Mouse (Mus musculus) monocyte, adult 2 months (primary cell): ENCODE results near the gene 1600002K03Rik.

ENCODE experiments used
- DNase-seq, 2 experiments: peaks; one replicate each; pipeline ENCODE4 v3.0.0; 2022; ENCODE audit warnings: low spot score in 2 of 2, low read depth in 1 of 2

1600002K03Rik gene

DNA sequence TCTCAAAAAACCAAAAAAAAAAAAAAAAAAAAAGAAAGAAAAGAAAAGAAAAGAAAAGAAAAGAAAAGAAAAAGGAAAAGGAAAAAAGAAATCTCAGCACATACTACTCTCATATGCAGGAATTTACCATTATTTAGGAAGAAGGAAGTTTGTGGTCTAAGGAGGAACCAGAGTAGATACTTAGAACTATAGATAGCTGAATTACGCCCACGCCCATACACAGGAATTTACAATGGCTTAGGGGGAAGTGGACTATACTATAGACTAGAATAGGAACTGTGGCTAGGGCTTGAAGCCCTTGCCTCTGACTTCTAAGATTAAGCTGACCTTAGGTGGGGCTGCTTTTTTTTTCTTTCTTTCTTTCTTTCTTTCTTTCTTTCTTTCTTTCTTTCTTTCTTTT, 50.4 kb downstream of the 1600002K03Rik start:
- DNase-seq: peak in 1 of 2 experiments; percentile 21
